Mouse (Mus musculus) liver, embryonic 16.5 days (tissue): ENCODE results near the gene Arhgap23. TPM values are rescaled to one million over a fixed set of nuclear protein-coding genes. Genes with fewer than 3 reads are reported as not detected.

Source experiments
- ATAC-seq: fragments of 200-750 bp; cut with Nextera tagmentation; 2 replicates; pipeline ENCODE4 v1.8.0; 2017; ENCODE audit warnings: low read depth, mild to moderate bottlenecking, moderate number of reproducible peaks, moderate library complexity
- H3K27ac ChIP-seq: fragments of 300-500 bp; sonication (generic); 2 replicates; pipeline ENCODE4 v1.5.1; 2014; ENCODE audit warnings: mild to moderate bottlenecking, low read length
- H3K27me3 ChIP-seq: fragments of 300-500 bp; sonication (generic); 2 replicates; pipeline ENCODE4 v1.6.1; 2014; ENCODE audit warnings: low read depth, low read length, mixed read lengths; ENCODE audit not compliant: control insufficient read depth, insufficient read depth
- H3K36me3 ChIP-seq: fragments of 300-500 bp; sonication (generic); 2 replicates; pipeline ENCODE4 v1.6.1; 2014; ENCODE audit warnings: mild to moderate bottlenecking; ENCODE audit not compliant: control insufficient read depth, insufficient read depth
- H3K4me1 ChIP-seq: fragments of 300-500 bp; sonication (generic); 2 replicates; pipeline ENCODE4 v1.6.1; 2014; ENCODE audit warnings: low read depth, low read length, mixed read lengths; ENCODE audit not compliant: control insufficient read depth
- H3K4me2 ChIP-seq: fragments of 300-500 bp; sonication (generic); 2 replicates; pipeline ENCODE4 v1.6.1; 2014; ENCODE audit warnings: low read depth, low read length, mixed read lengths
- H3K4me3 ChIP-seq: fragments of 300-500 bp; sonication (generic); 2 replicates; pipeline ENCODE4 v1.5.1; 2014; ENCODE audit warnings: low read depth, mild to moderate bottlenecking, low read length
- H3K9ac ChIP-seq: fragments of 300-500 bp; sonication (generic); 2 replicates; pipeline ENCODE4 v1.6.1; 2014; ENCODE audit warnings: low read depth, low read length
- H3K9me3 ChIP-seq: fragments of 300-500 bp; sonication (generic); replicated peaks from 2 replicates; pipeline ENCODE4 v1.6.1; 2016; ENCODE audit warnings: low read length; ENCODE audit not compliant: control insufficient read depth
- WGBS: fragments of 180-500 bp; shearing (Covaris S2); extraction: QIAGEN DNeasy Blood & Tissue Kit; methylation state at CpG from one replicate; pipeline ENCODE4 v1.1.7; 2014; ENCODE audit not compliant: insufficient replicate concordance; 5-methylcytosine and 5-hydroxymethylcytosine counted together
- polyA plus RNA-seq: library from polyadenylated mRNA; unstranded; fragments of >200 nt; fragmentation: Nextera tagmentation; extraction: Ambion mirVana; gene quantifications from 2 replicates; pipeline ENCODE4 v1.2.1, GENCODE M21; 2015

The Arhgap23 gene
- polyA plus RNA-seq, 1 experiment from 2014 or later, result 5.4 TPM

DNA sequence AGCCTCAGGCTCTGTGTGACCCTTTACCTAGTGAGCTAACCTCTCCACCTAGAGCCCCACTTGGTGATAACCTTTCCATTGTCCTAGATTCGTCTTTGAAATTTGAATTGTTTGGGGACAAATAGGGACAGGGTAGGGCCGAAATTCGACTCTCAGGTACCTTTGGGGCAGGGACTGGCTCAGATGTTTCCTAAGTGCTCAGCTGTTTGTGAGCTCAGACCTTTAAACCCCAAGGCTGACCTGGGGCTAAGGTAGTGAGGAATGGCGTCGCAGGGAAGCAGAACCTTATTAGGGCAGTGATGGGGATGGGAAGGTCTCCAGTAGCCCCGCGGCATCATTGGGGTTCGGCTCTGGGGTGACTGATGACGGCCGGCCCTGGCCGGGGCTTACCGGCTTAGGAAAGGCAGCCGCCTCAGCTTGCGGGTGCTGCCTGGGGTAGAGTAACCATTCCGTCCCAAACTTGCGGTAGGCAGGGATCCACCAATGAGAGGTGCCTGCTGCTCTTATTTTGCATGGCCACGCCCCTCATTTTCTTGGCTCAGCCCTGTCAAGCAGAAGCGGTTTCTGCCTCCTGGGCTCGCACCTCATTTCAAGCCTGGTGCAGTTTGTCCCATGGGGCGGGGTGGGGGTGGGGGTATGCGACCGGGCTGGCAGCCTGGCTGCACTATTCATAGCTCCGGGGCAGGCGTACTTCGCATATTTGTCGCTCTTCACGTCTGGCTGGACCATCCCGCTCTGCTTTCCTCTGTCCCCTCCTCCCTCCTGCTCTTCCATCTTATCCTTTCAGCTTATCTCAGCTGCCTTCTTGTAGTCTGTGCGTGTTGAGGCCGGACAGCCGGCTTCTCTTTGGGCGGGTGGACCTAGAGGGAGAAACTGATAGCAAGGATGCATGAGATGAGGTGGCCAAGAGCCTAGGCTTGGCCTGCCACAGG, 12.7 kb downstream of the Arhgap23 start:
- H3K9ac ChIP-seq, result peak overlapping the region; percentile 80
- H3K4me2 ChIP-seq, result peak overlapping the region; percentile 85
- peak overlapping the region; percentile 65 for H3K4me3 ChIP-seq
- H3K27me3 ChIP-seq, result no peaks in the 10 kb centered on the region
- peak overlapping the region; percentile 99 for H3K27ac ChIP-seq
- peaks cover 67% of the 10 kb centered on the region for H3K4me1 ChIP-seq
- 2% methylated on average over 32 of the region's 32 CpGs for WGBS
- no peaks in the 10 kb centered on the region for H3K9me3 ChIP-seq
- peak; percentile 84 for ATAC-seq
- no peaks in the 10 kb centered on the region for H3K36me3 ChIP-seq

GRCm38 (mm10) chr11:97428726-97429077, 13.4 kb downstream of the Arhgap23 start:
- peaks cover 66% of the 10 kb centered on the region for H3K4me1 ChIP-seq
- H3K4me2 ChIP-seq, result peak overlapping the region; percentile 85
- H3K27me3 ChIP-seq, result no peaks in the 10 kb centered on the region
- peak overlapping the region; percentile 65 for H3K4me3 ChIP-seq
- no peaks in the 10 kb centered on the region for H3K9me3 ChIP-seq
- H3K36me3 ChIP-seq, result no peaks in the 10 kb centered on the region
- peak overlapping the region; percentile 99 for H3K27ac ChIP-seq
- 42% methylated on average over 4 of the region's 4 CpGs for WGBS
- ATAC-seq, result 0 out of 2 replicates have a peak, but pooled peaks have one; percentile 4
- peak overlapping the region; percentile 80 for H3K9ac ChIP-seq

GRCm38 (mm10) chr11:97429615-97430014, 14.3 kb downstream of the Arhgap23 start:
- Histone ChIP-seq H3K27me3 (no peaks in the 10 kb centered on the region), H3K9me3 (no peaks in the 10 kb centered on the region), H3K4me2 (peak overlapping the region; percentile 85; the same call in 1 of the 2 replicates), H3K27ac (peak overlapping the region; percentile 99), H3K9ac (peak overlapping the region; percentile 80), H3K4me1 (peaks cover 64% of the 10 kb centered on the region), H3K4me3 (no peak overlapping the region), H3K36me3 (no peaks in the 10 kb centered on the region)
- WGBS, result 66% methylated on average over 8 of the region's 8 CpGs
- ATAC-seq, result no peak

DNA sequence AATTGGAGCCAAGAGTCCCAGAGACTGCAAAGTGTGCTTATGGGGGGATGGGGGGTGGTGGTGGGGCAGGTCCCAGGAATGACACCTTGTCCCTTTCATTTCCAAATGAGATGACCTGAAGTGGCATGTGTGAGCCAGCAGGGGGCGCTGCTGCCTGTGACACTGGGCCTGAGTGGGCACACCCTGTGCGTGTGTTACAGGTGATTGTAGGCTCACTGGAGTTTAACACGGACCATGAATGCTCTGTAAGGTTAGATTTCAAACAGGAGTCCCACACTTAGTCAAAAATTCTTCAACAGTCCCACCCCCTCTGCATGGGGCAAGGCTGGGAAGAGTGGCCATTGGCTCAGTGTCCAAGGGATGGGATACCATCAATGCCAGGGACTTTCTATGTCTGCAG, 16.7 kb downstream of the Arhgap23 start:
- H3K4me1 ChIP-seq, result peaks cover 75% of the 10 kb centered on the region
- H3K9me3 ChIP-seq, result no peaks in the 10 kb centered on the region
- no peak overlapping the region for H3K9ac ChIP-seq
- no peak overlapping the region for H3K4me3 ChIP-seq
- no peak for ATAC-seq
- no peaks in the 10 kb centered on the region for H3K27me3 ChIP-seq
- no peak overlapping the region for H3K4me2 ChIP-seq
- no peaks in the 10 kb centered on the region for H3K36me3 ChIP-seq
- WGBS, result 12% methylated on average over 3 of the region's 3 CpGs
- no peak overlapping the region for H3K27ac ChIP-seq

DNA sequence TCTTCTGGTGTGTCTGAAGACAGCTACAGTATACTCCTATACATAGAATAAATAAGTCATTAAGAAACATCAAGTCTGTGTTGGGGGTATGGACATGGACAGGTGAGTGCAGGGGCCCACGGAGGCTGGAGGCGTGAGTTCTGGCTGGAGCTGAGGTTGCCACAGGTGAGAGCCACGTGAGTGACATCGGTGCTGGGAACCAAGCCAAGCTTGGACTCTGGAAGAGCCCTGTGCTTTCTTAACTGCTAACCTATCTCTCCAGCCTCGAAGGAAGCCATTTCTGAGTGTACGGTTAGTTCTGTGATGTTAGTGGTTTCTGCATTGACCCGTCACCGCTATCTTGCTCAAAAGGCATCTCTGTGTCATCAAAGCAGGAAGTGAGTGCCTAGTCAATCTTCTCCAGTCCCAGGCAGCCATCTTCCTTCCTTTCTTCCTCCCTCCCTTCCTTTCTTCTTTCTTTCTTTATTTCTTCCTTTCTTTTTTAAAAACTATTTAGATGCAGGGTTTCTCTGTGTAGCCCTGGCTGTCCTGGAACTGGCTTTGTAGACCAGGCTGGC, 17.7 kb downstream of the Arhgap23 start:
- Histone ChIP-seq H3K4me2 (no peak overlapping the region), H3K4me3 (no peak overlapping the region), H3K9me3 (no peaks in the 10 kb centered on the region), H3K9ac (no peak overlapping the region), H3K27ac (0 out of 2 replicates have a peak overlapping the region, but pooled peaks have one; percentile 47), H3K27me3 (no peaks in the 10 kb centered on the region), H3K36me3 (no peaks in the 10 kb centered on the region), H3K4me1 (peaks cover 72% of the 10 kb centered on the region)
- no peak for ATAC-seq
- 39% methylated on average over 8 of the region's 8 CpGs for WGBS

DNA sequence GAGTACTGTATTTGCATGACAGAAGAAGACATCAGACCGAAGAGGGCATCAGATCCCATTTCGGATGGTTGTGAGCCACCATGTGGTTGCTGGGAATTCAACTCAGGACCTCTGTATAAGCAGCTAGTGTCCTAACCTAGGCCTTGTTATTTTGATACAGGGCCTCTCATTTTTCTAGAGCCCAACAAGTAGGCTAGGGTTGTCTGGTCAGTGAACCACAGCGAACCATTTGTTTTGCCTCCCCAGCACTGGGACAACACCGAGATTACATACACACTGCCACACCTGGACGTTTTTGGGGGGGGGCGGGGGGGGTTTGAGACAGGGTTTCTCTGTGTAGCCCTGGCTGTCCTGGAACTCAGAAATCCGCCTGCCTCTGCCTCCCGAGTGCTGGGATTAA, 18.8 kb downstream of the Arhgap23 start:
- H3K27me3 ChIP-seq, result no peaks in the 10 kb centered on the region
- peaks cover 73% of the 10 kb centered on the region for H3K4me1 ChIP-seq
- peak overlapping the region; percentile 83; the same call in 1 of the 2 replicates for H3K9ac ChIP-seq
- no peak overlapping the region for H3K4me3 ChIP-seq
- no peak for ATAC-seq
- no peaks in the 10 kb centered on the region for H3K9me3 ChIP-seq
- H3K36me3 ChIP-seq, result no peaks in the 10 kb centered on the region
- 73% methylated on average over 8 of the region's 8 CpGs for WGBS
- peak overlapping the region; percentile 89 for H3K4me2 ChIP-seq
- H3K27ac ChIP-seq, result peak overlapping the region; percentile 98

- no peaks in the 10 kb centered on the region for H3K9me3 ChIP-seq
- peaks cover 73% of the 10 kb centered on the region for H3K4me1 ChIP-seq
- ATAC-seq, result peak; percentile 81
- WGBS, result 1% methylated on average over 15 of the region's 15 CpGs
- peak overlapping the region; percentile 83 for H3K9ac ChIP-seq
- peak overlapping the region; percentile 98 for H3K27ac ChIP-seq
- no peaks in the 10 kb centered on the region for H3K36me3 ChIP-seq
- H3K4me3 ChIP-seq, result peak overlapping the region; percentile 76
- peak overlapping the region; percentile 89 for H3K4me2 ChIP-seq
- no peaks in the 10 kb centered on the region for H3K27me3 ChIP-seq
These were observed 19.5 kb downstream of the Arhgap23 start for GRCm38 (mm10) chr11:97434704-97435454.

DNA sequence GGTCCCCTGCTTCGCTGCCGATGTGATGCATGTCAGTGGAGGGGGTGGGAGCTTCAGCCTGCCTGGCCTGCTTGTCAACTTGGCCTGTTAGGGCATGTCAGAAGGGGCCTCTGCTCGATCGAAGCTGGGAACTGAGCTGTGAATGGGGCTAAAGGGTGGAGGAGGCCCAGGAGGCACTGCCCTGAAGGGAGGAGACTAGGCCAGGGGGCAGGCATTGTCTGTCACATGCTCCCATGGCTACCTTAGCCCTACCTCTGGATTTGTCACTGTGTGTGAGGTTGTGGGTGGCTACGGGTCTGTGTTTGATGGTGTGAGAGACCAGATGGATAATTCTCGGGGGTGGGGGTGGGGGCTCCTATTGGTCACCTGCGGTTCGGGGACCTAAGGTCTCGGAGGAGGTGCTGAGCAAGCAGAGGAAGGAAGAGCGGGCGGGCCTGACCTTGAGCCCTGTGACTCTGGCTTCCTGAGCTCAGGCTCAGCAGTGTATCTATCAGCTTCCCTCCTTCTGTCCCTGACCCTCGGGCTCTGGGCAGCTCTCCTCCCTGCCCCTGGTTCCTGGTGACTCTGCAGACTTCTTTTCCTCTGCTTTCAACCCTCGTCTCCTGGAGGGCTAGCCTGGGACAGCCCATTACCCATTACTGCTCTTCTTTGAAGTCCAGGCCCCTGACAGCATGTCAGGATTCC, 20.6 kb downstream of the Arhgap23 start:
- WGBS, result 17% methylated on average over 13 of the region's 13 CpGs
- Histone ChIP-seq H3K4me3 (peak overlapping the region; percentile 76), H3K36me3 (no peaks in the 10 kb centered on the region), H3K4me2 (peak overlapping the region; percentile 89), H3K27ac (peak overlapping the region; percentile 98), H3K9me3 (no peaks in the 10 kb centered on the region), H3K4me1 (peaks cover 71% of the 10 kb centered on the region), H3K27me3 (no peaks in the 10 kb centered on the region), H3K9ac (peak overlapping the region; percentile 83)
- ATAC-seq, result peak; percentile 52
